Mouse (Mus musculus) E14TG2a.4 (cell line): Measurements from ENCODE around the gene Gucy2d.

Source experiments
- H3K27me3 ChIP-seq: 2 replicates; pipeline ENCODE4 v1.6.1; 2014; ENCODE audit warnings: low read length, control low read depth; ENCODE audit not compliant: insufficient read depth
- H3K36me3 ChIP-seq: 2 replicates; pipeline ENCODE4 v1.6.1; 2014; ENCODE audit warnings: low read length, control low read depth; ENCODE audit not compliant: insufficient read depth
- H3K4me1 ChIP-seq: replicated peaks from 2 replicates; pipeline ENCODE4 v1.6.1; 2014; ENCODE audit warnings: low read depth, low read length, control low read depth
- H3K4me3 ChIP-seq: replicated peaks from 2 replicates; pipeline ENCODE4 v1.5.1; 2014; ENCODE audit warnings: mild to moderate bottlenecking, low read length
- H3K9me3 ChIP-seq: 2 replicates; pipeline ENCODE4 v1.6.1; 2014; ENCODE audit warnings: low read length, control low read depth
- CTCF ChIP-seq: conservative IDR thresholded peaks from 2 replicates; pipeline ENCODE4 v1.5.1; 2014; ENCODE audit warnings: low read length
- NANOG ChIP-seq: IDR thresholded peaks from 2 replicates; pipeline ENCODE4 v1.6.1; 2014; ENCODE audit warnings: borderline replicate concordance, low read length, mixed read lengths
- POU5F1 ChIP-seq: IDR thresholded peaks from 2 replicates; pipeline ENCODE4 v1.6.1; 2014; ENCODE audit warnings: low read length, borderline replicate concordance

Gene Gucy2d

GRCm38 (mm10) chr7:98429579-98429978, 10.6 kb upstream of the Gucy2d start:
- Histone ChIP-seq H3K36me3 (no peaks in the 10 kb centered on the region), H3K9me3 (no peaks in the 10 kb centered on the region), H3K27me3 (peaks cover 5% of the 10 kb centered on the region; the same call in 1 of the 2 replicates), H3K4me1 (no peaks in the 10 kb centered on the region), H3K4me3 (no peak overlapping the region)
- TF ChIP-seq POU5F1 (no peak), CTCF (no peak), NANOG (no peak)

DNA sequence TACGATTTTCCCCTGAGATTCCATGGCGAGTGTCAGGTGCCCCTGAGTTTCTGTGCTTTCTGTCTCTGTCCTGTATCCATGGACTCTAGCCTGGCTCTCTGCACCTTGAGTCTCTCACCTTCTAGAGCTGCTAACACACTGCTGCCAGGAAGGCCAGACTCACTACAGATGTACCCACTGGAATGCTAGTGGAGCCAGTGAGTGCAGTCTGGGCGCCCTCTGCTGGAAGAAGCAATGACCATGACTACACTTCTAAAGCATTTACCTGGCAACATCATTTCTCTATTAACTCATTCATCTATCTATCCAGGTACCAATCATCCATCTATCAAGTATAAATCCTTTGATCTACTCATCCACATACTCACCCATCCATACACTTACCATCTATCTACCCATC, 9.4 kb upstream of the Gucy2d start:
- TF ChIP-seq POU5F1 (no peak), CTCF (peak; percentile 55)
- no peaks in the 10 kb centered on the region for H3K36me3 ChIP-seq
- H3K27me3 ChIP-seq, result peaks cover 14% of the 10 kb centered on the region
- H3K9me3 ChIP-seq, result no peaks in the 10 kb centered on the region
- H3K4me1 ChIP-seq, result no peaks in the 10 kb centered on the region
- no peak overlapping the region for H3K4me3 ChIP-seq

DNA sequence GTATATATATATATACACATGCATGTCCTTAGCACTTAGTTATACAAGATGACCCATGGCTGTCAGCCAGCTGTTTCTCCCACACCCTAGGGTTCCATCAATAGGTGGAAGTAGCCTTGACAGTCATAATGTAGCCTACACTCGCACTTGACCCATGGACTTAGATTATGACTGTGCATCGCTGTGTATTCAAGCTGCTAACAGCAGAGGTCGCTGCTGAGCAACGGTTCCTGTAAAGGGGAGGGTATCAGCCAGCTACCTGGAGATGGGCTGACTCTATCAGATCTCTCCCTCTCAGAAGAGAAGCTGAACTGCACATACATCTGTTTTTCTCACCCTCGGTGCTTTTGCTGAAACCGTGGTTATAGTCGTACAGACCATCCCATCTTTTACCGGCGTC, 2.6 kb upstream of the Gucy2d start:
- TF ChIP-seq NANOG (no peak), CTCF (peak; percentile 86), POU5F1 (no peak)
- Histone ChIP-seq H3K27me3 (peaks cover 26% of the 10 kb centered on the region), H3K4me3 (no peak overlapping the region), H3K36me3 (no peaks in the 10 kb centered on the region), H3K9me3 (no peaks in the 10 kb centered on the region), H3K4me1 (no peaks in the 10 kb centered on the region)

DNA sequence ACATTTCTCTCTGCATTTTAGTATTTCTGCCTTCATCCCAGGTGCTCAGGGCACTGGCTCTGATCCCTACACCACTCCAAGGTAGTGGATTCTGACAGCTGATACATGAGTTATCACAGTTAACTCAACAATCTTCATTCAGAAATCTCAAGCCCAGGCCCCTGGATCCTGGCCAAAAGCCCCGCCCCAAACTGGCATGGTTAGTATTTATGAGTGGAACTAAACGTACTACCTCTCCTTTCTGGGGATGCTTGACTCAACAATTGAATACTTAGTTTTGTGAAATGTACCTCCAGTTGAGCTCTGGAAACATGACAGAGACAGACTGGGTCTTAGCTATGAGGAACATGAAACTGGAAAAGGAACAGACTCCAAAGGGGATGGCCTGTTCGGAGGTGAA, 6.7 kb downstream of the Gucy2d start:
- TF ChIP-seq NANOG, result no peak
- no peak for TF ChIP-seq CTCF
- TF ChIP-seq POU5F1, result no peak

GRCm38 (mm10) chr7:98447585-98448308, 7.5 kb downstream of the Gucy2d start:
- H3K4me3 ChIP-seq, result no peak overlapping the region
- H3K27me3 ChIP-seq, result peaks cover 5% of the 10 kb centered on the region; the same call in 1 of the 2 replicates
- H3K36me3 ChIP-seq, result no peaks in the 10 kb centered on the region
- H3K9me3 ChIP-seq, result no peaks in the 10 kb centered on the region
- no peak for TF ChIP-seq NANOG
- peak; percentile 44 for TF ChIP-seq CTCF
- H3K4me1 ChIP-seq, result peaks cover 6% of the 10 kb centered on the region; the same call in 1 of the 2 replicates

More for the DNA sequence above, 6.7 kb downstream of the Gucy2d start:
- Histone ChIP-seq H3K27me3 (0 out of 2 replicates have a peak, but pooled peaks cover 7% of the 10 kb centered on the region), H3K9me3 (no peaks in the 10 kb centered on the region), H3K4me3 (no peak overlapping the region), H3K36me3 (no peaks in the 10 kb centered on the region), H3K4me1 (peaks cover 6% of the 10 kb centered on the region; the same call in 1 of the 2 replicates)

DNA sequence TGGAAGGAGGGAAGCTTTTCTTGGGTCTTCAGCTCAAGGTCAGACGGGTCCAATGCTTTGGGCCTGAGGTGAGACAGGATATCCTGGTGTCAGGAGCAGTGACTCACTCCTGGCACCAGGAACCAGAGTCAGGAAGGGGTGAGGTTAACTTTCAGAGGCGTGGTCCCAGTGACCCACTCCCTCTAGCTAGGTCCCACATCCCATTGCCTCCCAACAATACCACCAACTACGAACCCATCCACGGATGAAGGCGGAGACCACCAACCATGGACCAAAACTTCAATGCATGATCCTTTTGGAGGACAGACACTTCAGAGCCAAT, 8.1 kb downstream of the Gucy2d start:
- TF ChIP-seq CTCF (no peak), POU5F1 (no peak), NANOG (no peak)

GRCm38 (mm10) chr7:98449696-98450095, 9.5 kb downstream of the Gucy2d start:
- H3K36me3 ChIP-seq, result no peaks in the 10 kb centered on the region
- H3K9me3 ChIP-seq, result no peaks in the 10 kb centered on the region
- TF ChIP-seq NANOG, result no peak
- no peak for TF ChIP-seq CTCF
- TF ChIP-seq POU5F1, result no peak
- H3K27me3 ChIP-seq, result peaks cover 5% of the 10 kb centered on the region; the same call in 1 of the 2 replicates
- H3K4me1 ChIP-seq, result peaks cover 7% of the 10 kb centered on the region; the same call in 1 of the 2 replicates
- no peak overlapping the region for H3K4me3 ChIP-seq

More for the DNA sequence above, 8.1 kb downstream of the Gucy2d start:
- H3K36me3 ChIP-seq, result no peaks in the 10 kb centered on the region
- peaks cover 6% of the 10 kb centered on the region; the same call in 1 of the 2 replicates for H3K4me1 ChIP-seq
- H3K9me3 ChIP-seq, result no peaks in the 10 kb centered on the region
- H3K4me3 ChIP-seq, result no peak overlapping the region
- H3K27me3 ChIP-seq, result peaks cover 5% of the 10 kb centered on the region; the same call in 1 of the 2 replicates

DNA sequence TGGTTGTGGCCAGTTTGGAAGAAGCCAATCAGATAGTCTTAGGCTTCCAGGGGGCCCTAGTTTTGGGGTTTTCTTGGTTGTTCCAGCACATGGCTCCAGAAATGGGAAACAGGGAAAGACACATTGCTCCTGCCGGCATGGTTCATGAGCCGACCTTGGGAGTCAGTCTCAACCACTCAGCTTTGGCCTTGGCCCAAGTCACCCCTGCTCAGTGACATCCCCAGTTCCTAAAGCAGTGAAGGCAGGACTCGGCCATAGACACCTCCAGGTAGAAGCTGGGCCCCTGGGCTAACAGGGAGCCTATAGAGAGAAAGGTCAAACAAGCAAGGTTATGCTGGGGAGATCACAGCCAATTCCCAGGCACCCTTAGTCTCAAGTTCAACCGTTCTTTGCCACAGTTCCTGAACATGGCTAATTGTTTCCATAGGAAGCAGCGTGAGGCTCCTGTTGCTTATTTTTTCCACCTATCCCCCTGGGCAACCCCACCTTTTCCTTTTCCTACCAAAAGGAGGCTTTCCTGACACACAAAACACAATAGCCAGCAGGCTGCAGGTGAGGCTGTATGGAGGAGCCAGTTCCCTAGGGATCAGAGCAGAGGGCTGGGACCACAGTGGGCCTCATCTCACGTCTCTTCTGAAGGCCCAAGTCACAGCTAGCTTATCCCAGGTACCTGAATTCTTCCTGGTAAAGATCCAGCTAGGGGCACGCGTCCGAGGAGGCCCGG, 14.3 kb downstream of the Gucy2d start:
- Histone ChIP-seq H3K9me3 (no peaks in the 10 kb centered on the region), H3K4me3 (no peak overlapping the region), H3K36me3 (no peaks in the 10 kb centered on the region), H3K27me3 (peaks cover 8% of the 10 kb centered on the region; the same call in 1 of the 2 replicates), H3K4me1 (peaks cover 3% of the 10 kb centered on the region; the same call in 1 of the 2 replicates)
- TF ChIP-seq NANOG (no peak), POU5F1 (no peak), CTCF (no peak)
